Mouse (Mus musculus): ENCODE measurements at regions not wholly inside any gene's neighbourhood (a gene's known extent, or its start where the extent isn't known, plus 50 kb on each side); places are given as distances from the start of the nearest gene placed in this dataset.

GRCm38 (mm10) chr12:61912146-61912545, 389.2 kb downstream of the Lrfn5 start:
- DNase-seq (ENCODE audit: low read depth, low spot score) = no peak

- DNase-seq (ENCODE audit: low read depth, low spot score) = no peak
Observed at GRCm38 (mm10) chr12:61923331-61923730, 400.4 kb downstream of the Lrfn5 start.

GRCm38 (mm10) chr12:61925266-61925861, 402.4 kb downstream of the Lrfn5 start:
- peak; percentile 15 for DNase-seq (ENCODE audit: low read depth, low spot score)

All from telencephalon, adult 2 months (tissue).